Mouse (Mus musculus): ENCODE data around the gene Rnf10. TPM values are rescaled to one million over a fixed set of nuclear protein-coding genes. Genes with fewer than 3 reads are reported as not detected.

Gene Rnf10
- polyA plus RNA-seq, 1 experiment from 2014 or later: 172 TPM

DNA sequence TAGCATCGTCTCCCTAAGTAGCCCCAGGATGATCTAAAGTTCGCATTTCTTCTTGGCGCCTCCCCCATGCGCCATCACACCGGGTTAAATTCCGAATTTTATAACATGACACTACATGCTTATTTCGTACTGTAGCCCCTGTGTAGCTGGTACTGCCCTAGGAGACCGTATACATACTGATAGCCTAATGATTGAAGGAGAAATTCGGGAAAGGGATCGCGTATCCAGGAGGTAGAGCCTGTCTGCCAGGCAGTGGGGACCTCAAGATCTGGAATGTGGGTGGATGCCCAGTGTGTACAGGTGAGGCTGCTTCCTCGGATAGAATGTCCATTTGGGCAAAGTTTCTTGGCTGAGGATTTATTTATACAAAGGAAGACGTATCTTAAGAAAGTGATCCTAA, 28.9 kb upstream of the Rnf10 start:
- 31% methylated on average over 13 of the region's 13 CpGs for WGBS
- peaks cover 9% of the 10 kb centered on the region for H3K36me3 ChIP-seq (ENCODE audit: control insufficient read depth, insufficient read depth, low read length)
- H3K9ac ChIP-seq (ENCODE audit: low read depth, low read length): peak overlapping the region; percentile 73
- H3K4me3 ChIP-seq (ENCODE audit: low read depth, low read length): peak overlapping the region; percentile 72
- H3K4me2 ChIP-seq (ENCODE audit: low read length): peak overlapping the region; percentile 82
- peak overlapping the region; percentile 89; the same call in 1 of the 2 replicates for H3K27ac ChIP-seq (ENCODE audit: low read length)
- H3K4me1 ChIP-seq (ENCODE audit: control insufficient read depth, insufficient read depth, low read length): peaks cover 18% of the 10 kb centered on the region
- 0 out of 2 replicates have a peak, but pooled peaks have one; percentile 0 for ATAC-seq
- H3K27me3 ChIP-seq (ENCODE audit: control insufficient read depth, insufficient read depth, low read depth, low read length): no peaks in the 10 kb centered on the region
- H3K9me3 ChIP-seq (replicated peaks; ENCODE audit: control insufficient read depth, low read length, poor library complexity, severe bottlenecking): no peaks in the 10 kb centered on the region

DNA sequence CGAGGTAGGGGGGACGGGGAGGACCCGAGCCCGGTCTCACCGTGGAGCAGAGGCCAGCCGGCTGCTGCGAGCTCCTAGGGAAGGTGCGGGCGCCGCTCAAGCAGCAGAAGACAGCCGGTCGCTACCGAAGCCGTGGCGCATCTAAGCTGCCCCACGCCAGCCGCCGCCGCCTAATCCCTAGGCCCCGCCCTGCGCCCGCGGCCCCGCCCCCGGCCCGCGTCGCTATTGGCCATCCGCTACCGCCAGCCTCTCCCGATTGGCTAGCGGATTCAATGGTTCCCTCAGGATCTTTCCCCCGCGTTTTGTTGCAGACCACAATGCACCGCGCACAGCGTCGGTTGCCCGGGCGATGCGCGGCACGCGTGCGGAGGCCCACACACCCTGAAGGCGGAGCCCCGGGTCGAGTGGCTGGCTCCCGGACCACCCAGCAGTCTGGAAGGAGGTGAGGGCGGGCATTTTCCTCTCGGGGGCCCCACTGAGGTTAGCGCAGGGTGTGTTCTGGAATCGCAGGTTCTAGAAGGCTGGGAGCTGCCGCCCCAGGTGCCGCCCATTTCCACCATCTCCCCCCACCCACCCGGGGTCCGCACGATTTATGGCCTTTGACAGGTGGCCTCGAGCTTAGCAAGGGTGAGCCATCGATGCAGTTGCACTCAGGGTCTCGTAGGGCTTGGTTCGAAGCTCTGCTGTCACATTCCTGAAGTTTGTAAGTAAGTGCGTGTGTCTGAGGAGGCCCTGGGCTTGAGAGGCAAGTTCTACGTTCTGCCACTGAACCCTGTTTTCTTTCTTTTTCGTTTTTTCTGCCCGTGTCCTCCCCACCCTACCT, 28.3 kb upstream of the Rnf10 start, which contains the start of gene Dynll1:
Gene Dynll1, minus strand, starts transcription at position 208 of the 823 bp plus-strand sequence.
- H3K36me3 ChIP-seq (ENCODE audit: control insufficient read depth, insufficient read depth, low read length): peaks cover 15% of the 10 kb centered on the region
- H3K4me2 ChIP-seq (ENCODE audit: low read length): peak within 1 kb of the TSS; percentile 82
- peaks cover 20% of the 10 kb centered on the region for H3K4me1 ChIP-seq (ENCODE audit: control insufficient read depth, insufficient read depth, low read length)
- peak within 1 kb of the TSS; percentile 72 for H3K4me3 ChIP-seq (ENCODE audit: low read depth, low read length)
- no peaks in the 10 kb centered on the region for H3K9me3 ChIP-seq (replicated peaks; ENCODE audit: control insufficient read depth, low read length, poor library complexity, severe bottlenecking)
- no peaks in the 10 kb centered on the region for H3K27me3 ChIP-seq (ENCODE audit: control insufficient read depth, insufficient read depth, low read depth, low read length)
- peak within 1 kb of the TSS; percentile 89 for H3K27ac ChIP-seq (ENCODE audit: low read length)
- ATAC-seq: peak; percentile 98
- WGBS: under 1% methylated on average over 60 of the region's 66 CpGs
- H3K9ac ChIP-seq (ENCODE audit: low read depth, low read length): peak within 1 kb of the TSS; percentile 73

DNA sequence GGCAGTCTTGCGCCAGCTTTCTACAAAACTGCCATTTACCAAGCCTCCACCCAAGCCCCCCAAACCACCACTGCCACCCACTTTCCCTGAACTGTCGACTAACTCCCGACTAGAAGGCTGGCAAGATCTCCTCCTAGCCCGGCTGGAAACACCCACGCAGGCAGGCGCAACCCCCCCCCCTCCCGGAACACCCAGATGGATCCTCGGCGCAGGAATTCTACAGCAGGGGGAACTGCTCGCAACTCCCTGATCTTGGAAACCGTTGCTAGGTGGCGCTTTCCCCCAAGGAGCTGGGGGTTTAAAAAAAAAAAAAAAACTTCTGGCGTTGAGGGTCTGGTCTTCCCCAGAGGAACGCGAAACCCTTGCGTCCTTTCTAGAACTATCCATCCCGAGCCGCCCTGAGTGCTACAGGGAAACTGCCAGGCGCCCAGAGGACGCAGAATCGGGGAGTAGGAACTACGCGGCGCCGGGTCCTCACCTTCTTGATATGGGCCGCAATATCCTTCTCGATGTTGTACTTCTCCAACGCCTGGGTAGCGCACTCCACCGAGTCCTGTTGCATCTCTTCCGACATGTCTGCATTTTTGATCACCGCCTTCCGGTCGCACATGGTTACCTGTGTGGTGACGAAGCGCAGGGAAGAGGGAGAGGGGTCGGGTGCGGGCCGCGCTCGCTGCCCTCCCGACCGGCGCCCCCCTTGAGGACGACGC, 27.5 kb upstream of the Rnf10 start:
- peak overlapping the region; percentile 72 for H3K4me3 ChIP-seq (ENCODE audit: low read depth, low read length)
- H3K36me3 ChIP-seq (ENCODE audit: control insufficient read depth, insufficient read depth, low read length): peaks cover 19% of the 10 kb centered on the region
- H3K4me1 ChIP-seq (ENCODE audit: control insufficient read depth, insufficient read depth, low read length): peaks cover 20% of the 10 kb centered on the region
- peak overlapping the region; percentile 69 for H3K9ac ChIP-seq (ENCODE audit: low read depth, low read length)
- peak overlapping the region; percentile 66 for H3K4me2 ChIP-seq (ENCODE audit: low read length)
- H3K27me3 ChIP-seq (ENCODE audit: control insufficient read depth, insufficient read depth, low read depth, low read length): no peaks in the 10 kb centered on the region
- H3K9me3 ChIP-seq (replicated peaks; ENCODE audit: control insufficient read depth, low read length, poor library complexity, severe bottlenecking): no peaks in the 10 kb centered on the region
- WGBS: under 1% methylated on average over 42 of the region's 46 CpGs
- peak overlapping the region; percentile 89 for H3K27ac ChIP-seq (ENCODE audit: low read length)
- ATAC-seq: peak; percentile 69

DNA sequence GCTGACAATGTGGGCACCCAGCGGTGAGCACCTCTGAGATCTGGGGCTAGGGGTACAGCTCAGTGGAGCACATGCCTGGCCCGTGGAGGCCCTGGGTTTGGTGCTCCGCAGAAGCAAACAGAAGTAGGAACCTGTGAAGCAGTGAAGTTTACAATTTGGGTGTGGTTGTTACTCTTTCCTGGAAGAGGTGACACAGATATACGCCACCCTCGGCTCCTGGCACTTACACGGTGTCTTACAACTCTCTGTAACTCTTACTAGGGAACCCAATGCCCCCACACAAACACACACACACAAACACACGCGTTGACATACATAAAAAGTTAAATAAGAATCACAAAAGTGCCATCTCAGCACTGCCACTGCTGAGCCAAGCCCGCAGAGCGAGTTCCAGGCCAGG, 23.6 kb upstream of the Rnf10 start:
- no peak for ATAC-seq
- Histone ChIP-seq H3K9ac (ENCODE audit: low read depth, low read length) (no peak overlapping the region), H3K9me3 (replicated peaks; ENCODE audit: control insufficient read depth, low read length, poor library complexity, severe bottlenecking) (no peaks in the 10 kb centered on the region), H3K4me3 (ENCODE audit: low read depth, low read length) (no peak overlapping the region), H3K4me2 (ENCODE audit: low read length) (no peak overlapping the region), H3K36me3 (ENCODE audit: control insufficient read depth, insufficient read depth, low read length) (peaks cover 29% of the 10 kb centered on the region), H3K27me3 (ENCODE audit: control insufficient read depth, insufficient read depth, low read depth, low read length) (no peaks in the 10 kb centered on the region), H3K27ac (ENCODE audit: low read length) (0 out of 2 replicates have a peak overlapping the region, but pooled peaks have one; percentile 11), H3K4me1 (ENCODE audit: control insufficient read depth, insufficient read depth, low read length) (peaks cover 13% of the 10 kb centered on the region)
- 90% methylated on average over 10 of the region's 10 CpGs for WGBS

DNA sequence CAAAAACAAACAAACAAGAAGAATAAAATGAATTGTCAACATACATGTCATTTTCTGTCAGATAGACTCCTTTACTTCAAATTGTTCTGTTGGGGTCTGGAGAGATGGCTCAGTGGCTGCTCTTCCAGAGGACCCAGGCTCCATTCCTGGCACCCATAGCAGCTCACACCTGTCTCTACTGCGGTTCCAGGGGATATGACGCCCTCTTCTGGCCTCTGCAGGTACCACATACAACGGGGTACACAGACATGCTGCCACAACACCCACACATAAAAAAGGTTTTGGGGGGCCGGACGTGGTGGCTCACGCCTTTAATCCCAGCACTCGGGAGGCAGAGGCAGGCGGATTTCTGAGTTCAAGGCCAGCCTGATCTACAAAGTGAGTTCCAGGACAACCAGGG, 21.5 kb upstream of the Rnf10 start:
- Histone ChIP-seq H3K4me2 (ENCODE audit: low read length) (no peak overlapping the region), H3K27me3 (ENCODE audit: control insufficient read depth, insufficient read depth, low read depth, low read length) (no peaks in the 10 kb centered on the region), H3K36me3 (ENCODE audit: control insufficient read depth, insufficient read depth, low read length) (peaks cover 36% of the 10 kb centered on the region), H3K9me3 (replicated peaks; ENCODE audit: control insufficient read depth, low read length, poor library complexity, severe bottlenecking) (no peaks in the 10 kb centered on the region), H3K9ac (ENCODE audit: low read depth, low read length) (no peak overlapping the region), H3K27ac (ENCODE audit: low read length) (no peak overlapping the region), H3K4me1 (ENCODE audit: control insufficient read depth, insufficient read depth, low read length) (peaks cover 8% of the 10 kb centered on the region), H3K4me3 (ENCODE audit: low read depth, low read length) (no peak overlapping the region)
- no peak for ATAC-seq
- 89% methylated on average over 8 of the region's 8 CpGs for WGBS

DNA sequence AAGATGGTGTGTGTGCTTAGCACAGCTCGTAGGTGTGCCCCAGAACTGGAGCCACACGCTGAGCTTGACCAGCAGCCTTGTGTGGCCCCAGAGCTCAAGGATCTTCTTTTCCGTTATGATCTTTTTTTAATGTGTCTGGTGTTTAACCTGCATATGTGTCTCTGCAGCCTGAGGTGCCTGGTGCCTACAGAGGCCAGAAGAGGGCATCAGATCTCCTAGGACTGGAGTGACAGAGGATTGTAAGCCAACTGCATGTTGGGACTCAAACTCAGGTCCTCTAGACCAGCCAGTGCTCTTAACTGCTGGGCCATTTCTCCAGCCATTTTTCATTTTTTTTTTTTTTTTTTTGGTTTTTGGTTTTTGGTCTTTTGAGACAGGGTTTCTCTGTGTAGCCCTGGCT, 12.0 kb upstream of the Rnf10 start:
- Histone ChIP-seq H3K9ac (ENCODE audit: low read depth, low read length) (no peak overlapping the region), H3K27ac (ENCODE audit: low read length) (no peak overlapping the region), H3K27me3 (ENCODE audit: control insufficient read depth, insufficient read depth, low read depth, low read length) (no peaks in the 10 kb centered on the region), H3K9me3 (replicated peaks; ENCODE audit: control insufficient read depth, low read length, poor library complexity, severe bottlenecking) (no peaks in the 10 kb centered on the region), H3K36me3 (ENCODE audit: control insufficient read depth, insufficient read depth, low read length) (peaks cover 5% of the 10 kb centered on the region; the same call in 1 of the 2 replicates), H3K4me2 (ENCODE audit: low read length) (no peak overlapping the region), H3K4me1 (ENCODE audit: control insufficient read depth, insufficient read depth, low read length) (peaks cover 4% of the 10 kb centered on the region), H3K4me3 (ENCODE audit: low read depth, low read length) (no peak overlapping the region)
- ATAC-seq: no peak
- WGBS: 100% methylated on average over 3 of the region's 3 CpGs

DNA sequence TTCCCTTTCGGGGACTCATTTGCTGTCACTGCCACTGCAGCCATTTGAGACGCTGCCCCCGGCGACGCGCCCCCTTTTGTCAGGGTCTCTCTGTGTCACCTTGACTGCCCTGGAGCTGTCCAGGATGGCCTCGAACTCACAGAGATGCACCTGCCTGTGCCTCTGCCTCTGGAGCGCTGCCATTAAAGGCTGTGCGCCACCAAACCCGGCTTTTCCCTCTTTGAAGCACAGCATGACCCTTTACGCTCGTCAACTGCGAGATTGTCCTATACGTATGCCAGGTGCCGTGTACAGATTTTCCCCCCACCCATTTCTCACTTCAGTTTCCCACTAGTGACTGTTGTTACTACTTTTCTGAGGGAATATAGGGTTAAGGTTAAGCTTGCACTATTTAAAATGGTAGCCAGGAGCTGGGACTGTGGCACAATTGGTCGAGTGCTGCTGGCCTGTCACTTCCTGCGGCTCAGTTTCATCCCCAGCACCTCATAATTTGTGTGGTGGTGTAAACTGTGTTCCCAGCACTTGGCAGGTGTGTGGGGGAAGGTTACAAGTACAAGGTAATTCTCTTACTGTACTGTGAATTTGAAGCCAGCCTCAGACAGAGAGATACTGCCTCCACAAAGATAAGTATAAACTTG, 7.5 kb upstream of the Rnf10 start:
- no peaks in the 10 kb centered on the region for H3K9me3 ChIP-seq (replicated peaks; ENCODE audit: control insufficient read depth, low read length, poor library complexity, severe bottlenecking)
- ATAC-seq: 0 out of 2 replicates have a peak, but pooled peaks have one; percentile 26
- 8% methylated on average over 17 of the region's 17 CpGs for WGBS

DNA sequence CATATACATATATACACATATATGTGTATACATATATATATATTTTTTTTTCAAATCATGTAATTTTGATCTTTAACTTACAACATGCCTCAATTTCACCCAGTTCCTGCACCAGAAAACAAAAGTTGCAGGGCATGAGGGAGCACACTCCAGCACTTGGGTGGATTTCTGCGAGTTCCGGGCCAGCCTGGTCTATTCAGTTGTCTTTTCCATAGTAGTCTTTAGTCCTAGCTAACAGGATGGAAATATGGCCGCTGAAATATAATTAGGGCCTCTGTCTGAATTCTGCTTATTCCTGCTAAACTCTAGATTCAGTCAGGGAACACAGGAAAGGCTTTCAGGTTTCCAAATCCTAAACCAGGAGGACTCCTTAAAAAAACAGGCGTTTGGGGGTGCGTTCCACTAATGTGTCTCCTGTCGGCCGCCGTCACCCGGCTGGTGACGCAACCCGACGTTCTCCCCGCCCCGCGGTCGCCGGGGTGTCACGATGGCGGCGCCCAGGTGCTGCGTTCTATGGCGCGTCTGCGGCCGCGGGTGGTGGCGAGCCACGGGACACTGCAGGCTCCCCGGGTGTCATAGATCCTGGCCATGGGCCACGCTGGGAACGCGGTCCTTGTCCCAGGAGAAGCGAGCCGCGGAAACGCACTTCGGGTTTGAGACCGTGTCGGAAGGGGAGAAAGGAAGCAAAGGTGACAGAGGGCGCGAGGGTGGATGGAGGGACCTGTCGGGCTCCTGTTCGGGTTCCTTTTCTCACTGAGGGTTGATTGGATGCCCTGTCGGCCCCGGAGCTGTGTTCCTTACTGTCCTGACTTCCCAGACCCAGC, 6.7 kb upstream of the Rnf10 start, which contains the start of gene Coq5:
Gene Coq5, plus strand, starts transcription at position 441 of the 824 bp plus-strand sequence.
- Histone ChIP-seq H3K4me2 (ENCODE audit: low read length) (peak within 1 kb of the TSS; percentile 80), H3K4me3 (ENCODE audit: low read depth, low read length) (peak within 1 kb of the TSS; percentile 75), H3K36me3 (ENCODE audit: control insufficient read depth, insufficient read depth, low read length) (peaks cover 4% of the 10 kb centered on the region; the same call in 1 of the 2 replicates), H3K4me1 (ENCODE audit: control insufficient read depth, insufficient read depth, low read length) (peaks cover 4% of the 10 kb centered on the region), H3K9me3 (replicated peaks; ENCODE audit: control insufficient read depth, low read length, poor library complexity, severe bottlenecking) (no peaks in the 10 kb centered on the region), H3K27me3 (ENCODE audit: control insufficient read depth, insufficient read depth, low read depth, low read length) (no peaks in the 10 kb centered on the region), H3K9ac (ENCODE audit: low read depth, low read length) (peak within 1 kb of the TSS; percentile 88), H3K27ac (ENCODE audit: low read length) (peak within 1 kb of the TSS; percentile 62)
- ATAC-seq: peak; percentile 91
- 4% methylated on average over 37 of the region's 45 CpGs for WGBS

More for the DNA sequence above, 7.5 kb upstream of the Rnf10 start:
- no peaks in the 10 kb centered on the region for H3K27me3 ChIP-seq (ENCODE audit: control insufficient read depth, insufficient read depth, low read depth, low read length)
- H3K4me1 ChIP-seq (ENCODE audit: control insufficient read depth, insufficient read depth, low read length): peaks cover 4% of the 10 kb centered on the region
- peak overlapping the region; percentile 62 for H3K27ac ChIP-seq (ENCODE audit: low read length)
- H3K4me3 ChIP-seq (ENCODE audit: low read depth, low read length): peak overlapping the region; percentile 75
- peak overlapping the region; percentile 80 for H3K4me2 ChIP-seq (ENCODE audit: low read length)
- peaks cover 5% of the 10 kb centered on the region; the same call in 1 of the 2 replicates for H3K36me3 ChIP-seq (ENCODE audit: control insufficient read depth, insufficient read depth, low read length)
- H3K9ac ChIP-seq (ENCODE audit: low read depth, low read length): peak overlapping the region; percentile 88

Measured in midbrain, embryonic 16.5 days (tissue).